Mouse (Mus musculus): ENCODE data around the gene Glrx5. TPM values are rescaled to one million over a fixed set of nuclear protein-coding genes. Genes with fewer than 3 reads are reported as not detected.

Glrx5 gene
- total and polyA plus RNA-seq, 3 experiments = 38.5 to 112 (median 79.5) TPM

DNA sequence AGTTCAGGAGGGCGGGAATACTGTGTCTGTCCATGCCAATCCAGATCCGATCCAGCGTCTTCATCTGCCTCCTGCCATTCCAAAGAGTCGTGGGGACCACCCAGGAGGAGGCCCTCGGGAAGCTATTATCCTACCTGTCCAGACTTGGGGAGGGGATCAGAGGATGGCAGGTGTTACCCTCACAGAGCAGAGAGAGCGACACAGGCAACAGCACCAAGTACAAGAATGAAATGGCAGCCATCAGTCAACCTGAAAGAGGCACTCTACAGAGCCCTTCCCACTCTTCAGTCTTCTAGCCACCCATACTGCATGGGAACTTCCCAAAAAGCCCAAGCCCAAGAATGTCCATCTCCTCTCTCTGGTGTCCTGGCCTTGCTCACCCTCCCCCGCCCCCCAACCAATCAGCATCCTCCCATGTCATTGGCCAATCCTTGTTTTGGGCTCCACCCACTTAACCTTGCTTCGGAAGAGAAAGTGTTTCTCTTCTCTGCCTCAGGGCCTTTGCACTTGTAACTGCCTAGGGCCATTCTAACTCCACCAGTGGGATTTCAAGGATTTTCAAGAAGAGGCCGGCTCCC is 22.2 kb upstream of the Glrx5 start:
- peaks cover 3% of the 10 kb centered on the region for H3K9me3 ChIP-seq (replicated peaks; ENCODE audit: low read length)
- in situ Hi-C loops (cut with MboI; ENCODE audit: low pct_ligation_motif_present, low pct_unique_long_range_greater_than_20kb, low sequenced_read_pairs) (no loop called here), dilution Hi-C loops (cut with MboI; ENCODE audit: extremely low pct_ligation_motif_present, extremely low pct_unique_long_range_greater_than_20kb, low sequenced_read_pairs) (no loop called here)
- peaks cover 26% of the 10 kb centered on the region for H3K79me2 ChIP-seq (replicated peaks; ENCODE audit: control insufficient read depth, extremely low read depth, insufficient read depth, poor library complexity, severe bottlenecking)
- no peaks in the 10 kb centered on the region for H3K27me3 ChIP-seq (replicated peaks)
- peak overlapping the region; percentile 76 for H3K27ac ChIP-seq (ENCODE audit: insufficient read depth, low read depth)
- peak overlapping the region; percentile 63 for H3K4me2 ChIP-seq (ENCODE audit: insufficient read depth, low read depth, poor library complexity, severe bottlenecking)
- H3K9ac ChIP-seq (ENCODE audit: insufficient read depth, low read depth) = peak overlapping the region; percentile 40; the same call in 1 of the 2 replicates
- peaks cover 0 to 18% of the 10 kb centered on the region in 2 experiments for H3K36me3 ChIP-seq (replicated peaks in 1 of 2; ENCODE audit: control insufficient read depth in 1 of 2, insufficient read depth in 1 of 2, low read length in 1 of 2)
- no peak for TF ChIP-seq SMC3 (IDR thresholded peaks at IDR 0.05; ENCODE audit: low read depth, low read length)
- TF ChIP-seq ZMIZ1 (IDR thresholded peaks at IDR 0.05; ENCODE audit: low read depth, low read length) = no peak
- no peak for TF ChIP-seq ZKSCAN1 (IDR thresholded peaks at IDR 0.05; ENCODE audit: borderline replicate concordance, low read depth, low read length)
- TF ChIP-seq TCF12 (IDR thresholded peaks at IDR 0.05; ENCODE audit: low read depth, low read length) = peak; percentile 25; the same call in 1 of the 2 replicates
- 0 out of 2 replicates have a peak, but pooled peaks have one; percentile 2 for TF ChIP-seq E2F4 (IDR thresholded peaks at IDR 0.05; ENCODE audit: insufficient replicate concordance, low read depth, low read length)
- H3K4me3 ChIP-seq (replicated peaks in 1 of 3; ENCODE audit: low read depth in 2 of 3, low read length in 2 of 3, poor library complexity in 1 of 3) = peak overlapping the region; percentile 49 to 69 (median 56)
- DNase-seq (ENCODE audit: extremely low read depth) = peak; percentile 88
- peaks cover 38 to 85% of the 10 kb centered on the region in 2 experiments for H3K4me1 ChIP-seq (ENCODE audit: control insufficient read depth in 1 of 2, insufficient read depth in 2 of 2)

DNA sequence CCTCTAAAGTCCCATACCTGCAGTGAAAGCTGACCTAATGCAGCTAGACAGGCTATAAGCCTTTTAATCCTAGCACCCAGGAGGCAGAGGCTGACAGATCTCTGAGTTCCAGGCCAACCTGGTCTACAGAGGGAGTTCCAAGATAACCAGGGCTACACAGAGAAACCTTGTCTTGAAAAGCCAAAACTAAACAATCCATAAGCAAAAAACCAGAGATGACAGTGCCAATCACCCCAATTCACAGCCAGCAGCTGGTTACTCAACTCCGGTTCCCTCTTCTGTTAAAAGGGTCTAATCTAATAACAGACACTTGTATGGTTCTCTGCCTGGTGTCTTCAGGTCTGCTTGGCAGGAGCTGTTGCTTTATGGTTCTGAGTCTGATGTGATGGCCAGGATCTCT is 20.9 kb upstream of the Glrx5 start:
- Histone ChIP-seq H3K4me3 (replicated peaks in 1 of 3; ENCODE audit: low read depth in 2 of 3, low read length in 2 of 3, poor library complexity in 1 of 3) (no peak overlapping the region), H3K79me2 (replicated peaks; ENCODE audit: control insufficient read depth, extremely low read depth, insufficient read depth, poor library complexity, severe bottlenecking) (peaks cover 21% of the 10 kb centered on the region), H3K36me3 (replicated peaks in 1 of 2; ENCODE audit: control insufficient read depth in 1 of 2, insufficient read depth in 1 of 2, low read length in 1 of 2) (peaks cover 0 to 10% of the 10 kb centered on the region in 2 experiments), H3K4me2 (ENCODE audit: insufficient read depth, low read depth, poor library complexity, severe bottlenecking) (no peak overlapping the region), H3K4me1 (ENCODE audit: control insufficient read depth in 1 of 2, insufficient read depth in 2 of 2) (peaks cover 29 to 84% of the 10 kb centered on the region in 2 experiments), H3K9ac (ENCODE audit: insufficient read depth, low read depth) (no peak overlapping the region), H3K27ac (ENCODE audit: insufficient read depth, low read depth) (peak overlapping the region; percentile 43), H3K27me3 (replicated peaks) (no peaks in the 10 kb centered on the region), H3K9me3 (replicated peaks; ENCODE audit: low read length) (peaks cover 3% of the 10 kb centered on the region)
- in situ Hi-C loops (cut with MboI; ENCODE audit: low pct_ligation_motif_present, low pct_unique_long_range_greater_than_20kb, low sequenced_read_pairs) (no loop called here), dilution Hi-C loops (cut with MboI; ENCODE audit: extremely low pct_ligation_motif_present, extremely low pct_unique_long_range_greater_than_20kb, low sequenced_read_pairs) (no loop called here)
- DNase-seq (ENCODE audit: extremely low read depth) = no peak
- TF ChIP-seq ZC3H11A (IDR thresholded peaks at IDR 0.05; ENCODE audit: low read depth, low read length) = no peak
- TF ChIP-seq ELF1 (IDR thresholded peaks at IDR 0.05; ENCODE audit: low read depth, low read length) = no peak
- no peak for TF ChIP-seq HCFC1 (IDR thresholded peaks at IDR 0.05; ENCODE audit: low read depth, low read length)
- TF ChIP-seq SIN3A (IDR thresholded peaks at IDR 0.05; ENCODE audit: low read length) = peak; percentile 18; the same call in 1 of the 2 replicates

DNA sequence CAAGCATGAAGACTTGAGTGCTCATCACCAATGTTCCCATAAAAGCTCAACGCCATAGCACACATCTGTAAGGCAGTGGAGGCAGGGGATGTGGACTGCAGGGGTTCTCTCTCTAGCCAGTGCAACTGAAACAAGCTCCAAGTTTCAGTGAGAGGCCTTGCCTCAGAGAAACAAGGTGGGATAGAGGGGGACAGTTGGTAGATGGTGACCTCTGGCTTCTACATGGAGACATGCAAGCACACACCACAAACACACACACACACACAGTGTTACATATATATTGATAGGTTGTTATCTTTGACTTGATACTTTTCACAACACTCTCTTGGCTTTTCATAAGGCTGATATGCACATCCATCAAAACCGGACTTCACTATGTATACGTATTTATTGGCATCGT is 20.2 kb upstream of the Glrx5 start:
- Histone ChIP-seq H3K4me3 (replicated peaks in 1 of 3; ENCODE audit: low read depth in 2 of 3, low read length in 2 of 3, poor library complexity in 1 of 3) (no peak overlapping the region), H3K9me3 (replicated peaks; ENCODE audit: low read length) (peaks cover 3% of the 10 kb centered on the region), H3K79me2 (replicated peaks; ENCODE audit: control insufficient read depth, extremely low read depth, insufficient read depth, poor library complexity, severe bottlenecking) (peaks cover 15% of the 10 kb centered on the region), H3K36me3 (replicated peaks in 1 of 2; ENCODE audit: control insufficient read depth in 1 of 2, insufficient read depth in 1 of 2, low read length in 1 of 2) (peaks cover 0 to 6% of the 10 kb centered on the region in 2 experiments), H3K27me3 (replicated peaks) (no peaks in the 10 kb centered on the region), H3K9ac (ENCODE audit: insufficient read depth, low read depth) (no peak overlapping the region), H3K4me1 (ENCODE audit: control insufficient read depth in 1 of 2, insufficient read depth in 2 of 2) (peaks cover 25 to 78% of the 10 kb centered on the region in 2 experiments), H3K4me2 (ENCODE audit: insufficient read depth, low read depth, poor library complexity, severe bottlenecking) (no peak overlapping the region), H3K27ac (ENCODE audit: insufficient read depth, low read depth) (peak overlapping the region; percentile 32)
- no peak for DNase-seq (ENCODE audit: extremely low read depth)
- dilution Hi-C loops (cut with MboI; ENCODE audit: extremely low pct_ligation_motif_present, extremely low pct_unique_long_range_greater_than_20kb, low sequenced_read_pairs) (no loop called here), in situ Hi-C loops (cut with MboI; ENCODE audit: low pct_ligation_motif_present, low pct_unique_long_range_greater_than_20kb, low sequenced_read_pairs) (no loop called here)
- TF ChIP-seq CTCF (conservative IDR thresholded peaks at IDR 0.05 in 1 of 2, IDR thresholded peaks at IDR 0.05 in 1 of 2; ENCODE audit: low read depth in 2 of 2, low read length in 2 of 2) (peak in 1 of 2 experiments; percentile 31; a peak in 2 of 4 replicates), SMC3 (IDR thresholded peaks at IDR 0.05; ENCODE audit: low read depth, low read length) (peak; percentile 51), RAD21 (IDR thresholded peaks at IDR 0.05; ENCODE audit: low read depth, low read length) (peak; percentile 43), JUN (IDR thresholded peaks at IDR 0.05; ENCODE audit: insufficient read depth, low read depth, low read length) (no peak)

Measured in CH12.LX (cell line).